19 mouse cellular contexts compared by ENCODE assay signal in genomic region chr9:93306753-93307152, GRCm38 (mm10).
DNase-seq lines count a peak whose midpoint lies in the region; ATAC-seq and TF ChIP-seq lines count a peak whose summit lies in the region.
"Had no signal": no experiment of that assay in that cellular context is flagged by ENCODE, and none has a peak within 500 bp of the region (broad histone marks: within the 10 kb centered on the region; RNA-seq: fewer than 3 reads in every experiment).

No protein-coding gene starts in this region.

- H3K27me3 ChIP-seq in limb, embryonic 11.5 days (ENCODE audit: control insufficient read depth, insufficient read depth, low read length) = no peaks in the 10 kb centered on the region
- no peaks in the 10 kb centered on the region for H3K27me3 ChIP-seq in limb, embryonic 10.5 days (ENCODE audit: low read depth, poor library complexity, severe bottlenecking)
- no peaks in the 10 kb centered on the region for H3K27me3 ChIP-seq in limb, embryonic 14.5 days (ENCODE audit: control insufficient read depth, insufficient read depth, low read length)
- no peaks in the 10 kb centered on the region for H3K27me3 ChIP-seq in hindbrain, postnatal 0 days (ENCODE audit: insufficient read depth, low read length)
- H3K27me3 ChIP-seq: embryonic facial prominence, embryonic 12.5 days; forebrain, embryonic 13.5 days; forebrain, embryonic 15.5 days had no signal

- no peak for DNase-seq in limb, embryonic 11.5 days (ENCODE audit: low spot score)
- DNase-seq in limb, embryonic 10.5 days (ENCODE audit: low spot score) = no peak
- DNase-seq in hindlimb bud, embryonic 11.5 days (ENCODE audit: extremely low spot score, low read depth, low spot score) = peak; percentile 33
- DNase-seq in limb, embryonic 14.5 days (ENCODE audit: low spot score) = no peak
- no peak for DNase-seq in hindbrain, postnatal 0 days (ENCODE audit: low spot score)
- no peak for DNase-seq in left cerebral cortex, adult 9 months (ENCODE audit: low spot score in 2 of 2)
- DNase-seq in adrenal gland, postnatal 25 days = no peak
- DNase-seq: adrenal gland, adult 2 months; adrenal gland, postnatal 10 days; adrenal gland, postnatal 36 days; cerebellum, adult 11-12 months; cerebellum, adult 2 months; cerebellum, adult 9-10 months; cerebellum, postnatal 10 days; cerebellum, postnatal 25 days; forebrain, postnatal 0 days had no signal

- no peak for TF ChIP-seq POLR2A in limb, embryonic 14.5 days (IDR thresholded peaks at IDR 0.05; ENCODE audit: borderline replicate concordance, extremely low read depth, insufficient read depth, insufficient read length)

- H3K9me3 ChIP-seq in limb, embryonic 11.5 days (ENCODE audit: control insufficient read depth, low read length) = no peaks in the 10 kb centered on the region
- H3K9me3 ChIP-seq in limb, embryonic 10.5 days (replicated peaks) = no peaks in the 10 kb centered on the region
- H3K9me3 ChIP-seq in limb, embryonic 14.5 days (ENCODE audit: control insufficient read depth, low read length) = no peaks in the 10 kb centered on the region
- no peaks in the 10 kb centered on the region for H3K9me3 ChIP-seq in hindbrain, postnatal 0 days (ENCODE audit: low read length)
- H3K9me3 ChIP-seq: embryonic facial prominence, embryonic 12.5 days; forebrain, embryonic 13.5 days; forebrain, embryonic 15.5 days had no signal

- WGBS in limb, embryonic 11.5 days = 24% methylated on average over 2 of the region's 2 CpGs
- 65% methylated on average over 2 of the region's 2 CpGs for WGBS in limb, embryonic 10.5 days
- 10% methylated on average over 2 of the region's 2 CpGs for WGBS in limb, embryonic 14.5 days
- WGBS in hindbrain, postnatal 0 days = 55% methylated on average over 2 of the region's 2 CpGs

- peak; percentile 65; the same call in 1 of the 2 replicates for ATAC-seq in limb, embryonic 11.5 days (ENCODE audit: insufficient number of reproducible peaks, low FRiP score, low TSS enrichment, low read depth)
- peak; percentile 65; the same call in 1 of the 2 replicates for ATAC-seq in limb, embryonic 14.5 days (ENCODE audit: low FRiP score, low read depth)
- no peak for ATAC-seq in hindbrain, postnatal 0 days
- ATAC-seq: forebrain, embryonic 13.5 days; forebrain, embryonic 15.5 days; forebrain, postnatal 0 days had no signal

- H3K4me3 ChIP-seq in limb, embryonic 11.5 days (ENCODE audit: low read depth, low read length) = no peak overlapping the region
- H3K4me3 ChIP-seq in limb, embryonic 10.5 days = no peak overlapping the region
- H3K4me3 ChIP-seq in limb, embryonic 14.5 days (replicated peaks; ENCODE audit: low read length) = no peak overlapping the region
- H3K4me3 ChIP-seq in hindbrain, postnatal 0 days (ENCODE audit: low read length) = no peak overlapping the region
- H3K4me3 ChIP-seq: embryonic facial prominence, embryonic 12.5 days; forebrain, embryonic 13.5 days; forebrain, embryonic 15.5 days had no signal

- H3K27ac ChIP-seq in limb, embryonic 11.5 days (replicated peaks; ENCODE audit: low read depth, low read length) = no peak overlapping the region
- no peak overlapping the region for H3K27ac ChIP-seq in limb, embryonic 10.5 days
- H3K27ac ChIP-seq in limb, embryonic 14.5 days (replicated peaks; ENCODE audit: low read depth, low read length) = no peak overlapping the region
- no peak overlapping the region for H3K27ac ChIP-seq in hindbrain, postnatal 0 days
- H3K27ac ChIP-seq: embryonic facial prominence, embryonic 12.5 days; forebrain, embryonic 13.5 days; forebrain, embryonic 15.5 days had no signal

- no peak overlapping the region for H3K9ac ChIP-seq in limb, embryonic 11.5 days (ENCODE audit: low read length)
- H3K9ac ChIP-seq in limb, embryonic 14.5 days (ENCODE audit: low read depth, low read length, severe bottlenecking) = no peak overlapping the region
- no peak overlapping the region for H3K9ac ChIP-seq in hindbrain, postnatal 0 days (replicated peaks; ENCODE audit: low read length)
- H3K9ac ChIP-seq: embryonic facial prominence, embryonic 12.5 days; forebrain, embryonic 13.5 days; forebrain, embryonic 15.5 days; forebrain, postnatal 0 days had no signal

- TF ChIP-seq CTCF in hindbrain, postnatal 0 days (IDR thresholded peaks at IDR 0.05; ENCODE audit: low read depth) = no peak

- no peaks in the 10 kb centered on the region for H3K4me1 ChIP-seq in limb, embryonic 11.5 days (ENCODE audit: control insufficient read depth, insufficient read depth, low read length)
- no peaks in the 10 kb centered on the region for H3K4me1 ChIP-seq in limb, embryonic 10.5 days
- no peaks in the 10 kb centered on the region for H3K4me1 ChIP-seq in limb, embryonic 14.5 days (ENCODE audit: control insufficient read depth, insufficient read depth, low read length)
- H3K4me1 ChIP-seq in hindbrain, postnatal 0 days (ENCODE audit: insufficient read depth, low read length) = no peaks in the 10 kb centered on the region
- H3K4me1 ChIP-seq: embryonic facial prominence, embryonic 12.5 days; forebrain, embryonic 13.5 days; forebrain, embryonic 15.5 days had no signal

- no peaks in the 10 kb centered on the region for H3K36me3 ChIP-seq in limb, embryonic 11.5 days (ENCODE audit: control insufficient read depth, insufficient read depth, low read length)
- no peaks in the 10 kb centered on the region for H3K36me3 ChIP-seq in limb, embryonic 10.5 days
- H3K36me3 ChIP-seq in limb, embryonic 14.5 days (ENCODE audit: control insufficient read depth, insufficient read depth, low read length) = no peaks in the 10 kb centered on the region
- H3K36me3 ChIP-seq in hindbrain, postnatal 0 days (ENCODE audit: insufficient read depth, low read length) = no peaks in the 10 kb centered on the region
- H3K36me3 ChIP-seq: embryonic facial prominence, embryonic 12.5 days; forebrain, embryonic 15.5 days had no signal

- no peak overlapping the region for H3K4me2 ChIP-seq in limb, embryonic 11.5 days (ENCODE audit: low read depth, severe bottlenecking)
- H3K4me2 ChIP-seq in limb, embryonic 14.5 days (replicated peaks; ENCODE audit: low read depth, low read length, severe bottlenecking) = no peak overlapping the region
- no peak overlapping the region for H3K4me2 ChIP-seq in hindbrain, postnatal 0 days (ENCODE audit: low read depth, low read length)
- H3K4me2 ChIP-seq: embryonic facial prominence, embryonic 12.5 days; forebrain, embryonic 13.5 days; forebrain, embryonic 15.5 days had no signal
